Comparison of ENCODE assay signal across 8 mouse cellular contexts in the genomic region with DNA sequence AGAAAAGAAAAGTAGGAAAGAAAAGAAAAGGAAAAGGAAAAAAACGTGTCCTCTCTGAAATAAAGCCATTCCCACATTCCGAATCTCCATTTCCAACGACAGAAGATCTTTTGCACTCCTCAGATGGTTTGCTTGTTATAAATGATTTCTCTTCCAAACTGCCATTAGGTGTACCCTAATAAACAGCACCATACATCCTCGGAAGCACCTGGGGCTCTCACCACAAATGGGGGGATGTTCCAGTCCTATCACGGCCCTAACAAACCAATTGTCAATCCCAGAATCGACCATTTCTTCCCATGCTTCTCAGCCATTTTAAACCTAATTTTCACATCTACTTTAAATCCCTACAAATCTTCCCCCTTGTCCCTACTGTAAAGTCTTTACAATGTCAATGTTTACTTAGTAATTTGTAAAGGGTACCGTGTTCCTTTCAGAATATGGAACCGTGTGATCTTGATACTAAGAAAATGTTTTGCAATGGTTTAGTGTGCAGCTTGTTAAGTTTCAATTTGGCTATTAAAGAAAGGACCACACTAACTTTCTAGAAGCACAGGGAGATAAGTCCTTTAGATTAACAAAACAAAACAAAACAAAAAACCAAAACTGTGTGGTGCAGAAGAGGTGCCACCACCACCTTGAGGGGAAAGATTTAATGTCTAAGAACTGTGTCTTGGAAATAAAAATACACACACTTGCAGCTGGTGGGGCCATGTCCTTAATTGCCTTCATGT.
DNase-seq lines count a peak whose midpoint lies in the region; ATAC-seq and TF ChIP-seq lines count a peak whose summit lies in the region.

No protein-coding gene starts in this region.

- no peaks in the 10 kb centered on the region for H3K27me3 ChIP-seq in kidney, postnatal 0 days (ENCODE audit: insufficient read depth, low read length)
- no peaks in the 10 kb centered on the region for H3K27me3 ChIP-seq in neural tube, embryonic 12.5 days (replicated peaks)

- H3K36me3 ChIP-seq in kidney, postnatal 0 days (ENCODE audit: insufficient read depth, low read length), result no peaks in the 10 kb centered on the region
- no peaks in the 10 kb centered on the region for H3K36me3 ChIP-seq in neural tube, embryonic 12.5 days

- no peak for TF ChIP-seq CTCF in kidney, postnatal 0 days (IDR thresholded peaks at IDR 0.05; ENCODE audit: low read depth)

- peak; percentile 57 for DNase-seq in kidney, postnatal 0 days (ENCODE audit: low spot score)
- no peak for DNase-seq in kidney, adult 18-20 months
- peak; percentile 74 for DNase-seq in induced T-regulatory cell, adult 2 months (ENCODE audit: low read depth)
- no peak for DNase-seq in right cerebral cortex, postnatal 4 days
- DNase-seq in thymus, postnatal 4 days, result no peak
- no peak for DNase-seq in T-cell, adult 2 months (ENCODE audit: low spot score)

- peak overlapping the region; percentile 31 for H3K4me3 ChIP-seq in kidney, postnatal 0 days (replicated peaks; ENCODE audit: low read depth, low read length)
- H3K4me3 ChIP-seq in brown adipose tissue, adult 24 weeks (ENCODE audit: insufficient read depth, low read depth, low read length), result peak overlapping the region; percentile 26
- H3K4me3 ChIP-seq in neural tube, embryonic 12.5 days, result no peak overlapping the region

- 17% methylated on average over 8 of the region's 8 CpGs for WGBS in kidney, postnatal 0 days
- WGBS in neural tube, embryonic 12.5 days, result 30% methylated on average over 8 of the region's 8 CpGs

- H3K4me2 ChIP-seq in kidney, postnatal 0 days (ENCODE audit: low read length), result peak overlapping the region; percentile 69
- H3K4me2 ChIP-seq in neural tube, embryonic 12.5 days (replicated peaks), result peak overlapping the region; percentile 55

- peak overlapping the region; percentile 78 for H3K27ac ChIP-seq in kidney, postnatal 0 days
- peak overlapping the region; percentile 96 for H3K27ac ChIP-seq in brown adipose tissue, adult 24 weeks (replicated peaks; ENCODE audit: low read depth, low read length)
- H3K27ac ChIP-seq in neural tube, embryonic 12.5 days, result peak overlapping the region; percentile 47; the same call in 1 of the 2 replicates

- no peak for ATAC-seq in kidney, postnatal 0 days (replicated peaks; ENCODE audit: low FRiP score, low read depth)
- no peak for ATAC-seq in neural tube, embryonic 12.5 days (ENCODE audit: low FRiP score, low read depth)

- peak overlapping the region; percentile 63; the same call in 1 of the 2 replicates for H3K9ac ChIP-seq in kidney, postnatal 0 days (ENCODE audit: low read depth, low read length)
- H3K9ac ChIP-seq in neural tube, embryonic 12.5 days, result no peak overlapping the region

- no peaks in the 10 kb centered on the region for H3K4me1 ChIP-seq in kidney, postnatal 0 days (replicated peaks; ENCODE audit: insufficient read depth, low read length)
- H3K4me1 ChIP-seq in brown adipose tissue, adult 24 weeks (ENCODE audit: control insufficient read depth, insufficient read depth, insufficient read length, low read length), result peaks cover 2% of the 10 kb centered on the region; the same call in 1 of the 2 replicates
- H3K4me1 ChIP-seq in neural tube, embryonic 12.5 days, result peaks cover 7% of the 10 kb centered on the region; the same call in 1 of the 2 replicates

- no peaks in the 10 kb centered on the region for H3K9me3 ChIP-seq in kidney, postnatal 0 days (replicated peaks; ENCODE audit: low read length)
- no peaks in the 10 kb centered on the region for H3K9me3 ChIP-seq in neural tube, embryonic 12.5 days

Comparison
In these comparisons a context has a peak if more than half of its experiments do, and no peak if none do; other contexts are left out.
1. DNase-seq: peak in kidney, postnatal 0 days (single experiment) and induced T-regulatory cell, adult 2 months (single experiment); none in kidney, adult 18-20 months (single experiment), right cerebral cortex, postnatal 4 days (single experiment), thymus, postnatal 4 days (single experiment) and T-cell, adult 2 months (single experiment).
2. Peak in every context shown above with its lines, with median percentiles within 50 percentile points of each other: H3K27ac ChIP-seq.